Mouse (Mus musculus): ENCODE data around the gene Tada2a.

DNA sequence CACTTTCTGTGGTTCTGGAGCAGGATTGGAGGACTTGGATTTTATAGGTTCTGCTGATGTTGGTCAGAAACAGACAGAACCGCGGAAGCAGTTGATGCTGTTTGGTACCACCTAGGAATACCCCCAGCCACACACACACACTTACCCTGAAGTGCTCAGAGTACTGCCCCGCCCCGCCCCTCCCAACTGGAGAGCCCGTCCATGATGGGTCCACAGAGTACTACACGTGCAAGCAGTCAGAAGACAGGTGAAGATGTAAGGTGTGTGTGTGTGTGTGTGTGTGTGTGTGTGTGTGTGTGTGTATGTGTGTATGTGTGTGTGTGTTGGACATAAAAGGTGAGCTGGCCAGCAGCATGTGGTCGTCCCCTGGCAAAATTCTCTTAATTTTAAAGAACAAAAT lies 76.3 kb downstream of the Tada2a start:
- TF ChIP-seq CTCF (IDR thresholded peaks at IDR 0.05; ENCODE audit: borderline replicate concordance, control insufficient read depth, extremely low read depth, insufficient read depth, low read length, poor library complexity) (no peak), POLR2A (IDR thresholded peaks at IDR 0.05; ENCODE audit: control insufficient read depth, extremely low read depth, insufficient read depth, low read length, poor library complexity) (no peak)

Data from thymus, adult 2 months (tissue).